Mouse (Mus musculus) limb, embryonic 14.5 days (tissue): ENCODE results near the gene Aip. TPM values are rescaled to one million over a fixed set of nuclear protein-coding genes. Genes with fewer than 3 reads are reported as not detected.

Experiments used
- ATAC-seq: fragments of 200-750 bp; cut with Nextera tagmentation; 2 replicates; pipeline ENCODE4 v1.8.0; 2017; ENCODE audit warnings: low read depth, moderate number of reproducible peaks, moderate TSS enrichment; ENCODE audit not compliant: low FRiP score
- DNase-seq: peaks from one replicate; pipeline ENCODE4 v3.0.0-alpha.2; 2015; ENCODE audit warnings: low spot score
- H3K27ac ChIP-seq: fragments of 300-500 bp; sonication (generic); replicated peaks from 2 replicates; pipeline ENCODE4 v1.5.1; 2014; ENCODE audit warnings: low read depth, mild to moderate bottlenecking, low read length, moderate library complexity, mixed read lengths
- H3K27me3 ChIP-seq: fragments of 300-500 bp; sonication (generic); 2 replicates; pipeline ENCODE4 v1.6.1; 2014; ENCODE audit warnings: low read length, mixed read lengths; ENCODE audit not compliant: control insufficient read depth, insufficient read depth
- H3K36me3 ChIP-seq: fragments of 300-500 bp; sonication (generic); 2 replicates; pipeline ENCODE4 v1.6.1; 2014; ENCODE audit warnings: mild to moderate bottlenecking, low read length, moderate library complexity, mixed read lengths; ENCODE audit not compliant: control insufficient read depth, insufficient read depth
- H3K4me1 ChIP-seq: fragments of 300-500 bp; sonication (generic); 2 replicates; pipeline ENCODE4 v1.6.1; 2014; ENCODE audit warnings: antibody characterized with exemption, low read length, mixed read lengths; ENCODE audit not compliant: control insufficient read depth, insufficient read depth
- H3K4me2 ChIP-seq: fragments of 300-500 bp; sonication (generic); replicated peaks from 2 replicates; pipeline ENCODE4 v1.6.1; 2014; ENCODE audit warnings: low read depth, mild to moderate bottlenecking, low read length, moderate library complexity; ENCODE audit not compliant: severe bottlenecking
- H3K4me3 ChIP-seq: fragments of 300-500 bp; sonication (generic); replicated peaks from 2 replicates; pipeline ENCODE4 v1.5.1; 2014; ENCODE audit warnings: low read length
- H3K9ac ChIP-seq: fragments of 300-500 bp; sonication (generic); 2 replicates; pipeline ENCODE4 v1.6.1; 2014; ENCODE audit warnings: mild to moderate bottlenecking, low read depth, low read length, moderate library complexity; ENCODE audit not compliant: severe bottlenecking
- H3K9me3 ChIP-seq: fragments of 300-500 bp; sonication (generic); 2 replicates; pipeline ENCODE4 v1.6.1; 2016; ENCODE audit warnings: low read length; ENCODE audit not compliant: control insufficient read depth
- POLR2A ChIP-seq: fragments of 200-500 bp; IDR thresholded peaks from 2 replicates; pipeline ENCODE4 v1.8.0; 2012; ENCODE audit warnings: inconsistent platforms, mild to moderate bottlenecking, moderate library complexity, borderline replicate concordance; ENCODE audit not compliant: insufficient read depth, insufficient read length; ENCODE audit errors: extremely low read depth
- WGBS: fragments of 180-500 bp; shearing (Covaris S2); extraction: QIAGEN DNeasy Blood & Tissue Kit; methylation state at CpG from one replicate; pipeline ENCODE4 v1.1.7; 2014; 5-methylcytosine and 5-hydroxymethylcytosine counted together
- polyA plus RNA-seq, 2 experiments: library from polyadenylated mRNA; depleted of rRNA in 1 of 2; stranded (reverse) in 1 of 2; unstranded in 1 of 2; fragments of >200 nt; fragmentation: Nextera tagmentation in 1 of 2; extraction: Ambion mirVana in 1 of 2; gene quantifications; 2 replicates each; pipeline versions ENCODE4 v1.2.1 to v1.2.3; 2012 to 2014

Gene Aip
- polyA plus RNA-seq, 2 experiments = 86.4 to 119 TPM

DNA sequence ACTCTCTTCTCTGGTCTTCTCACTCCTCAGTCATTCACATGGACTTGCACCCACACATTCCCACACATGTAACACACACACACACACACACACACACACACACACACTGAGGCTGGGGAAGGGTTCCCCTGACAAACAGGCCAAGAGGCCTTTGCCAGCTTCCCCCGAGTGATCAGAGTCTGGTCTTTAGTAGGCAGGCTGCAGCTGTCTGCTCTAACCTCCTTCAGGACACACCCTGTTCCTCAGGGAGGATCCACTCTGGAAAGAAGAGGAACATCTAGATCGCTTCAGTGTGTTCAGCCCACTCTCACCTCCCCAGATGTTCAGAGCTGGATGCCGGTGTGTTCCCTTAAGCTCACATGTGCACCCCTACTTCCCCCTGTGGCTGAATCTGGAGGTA is 31.3 kb downstream of the Aip start:
- ATAC-seq = no peak
- no peak overlapping the region for H3K9ac ChIP-seq
- no peak for DNase-seq
- no peak overlapping the region for H3K27ac ChIP-seq
- no peak overlapping the region for H3K4me3 ChIP-seq
- peaks cover 15% of the 10 kb centered on the region for H3K4me1 ChIP-seq
- WGBS = 60% methylated on average over 3 of the region's 3 CpGs
- no peak for TF ChIP-seq POLR2A
- H3K36me3 ChIP-seq = no peaks in the 10 kb centered on the region
- H3K4me2 ChIP-seq = no peak overlapping the region
- H3K9me3 ChIP-seq = no peaks in the 10 kb centered on the region
- 0 out of 2 replicates have a peak, but pooled peaks cover 3% of the 10 kb centered on the region for H3K27me3 ChIP-seq

- H3K4me1 ChIP-seq = peaks cover 11% of the 10 kb centered on the region
- no peak for TF ChIP-seq POLR2A
- H3K9ac ChIP-seq = no peak overlapping the region
- H3K4me2 ChIP-seq = no peak overlapping the region
- DNase-seq (no peak), ATAC-seq (no peak)
- H3K27me3 ChIP-seq = no peaks in the 10 kb centered on the region
- no peak overlapping the region for H3K27ac ChIP-seq
- WGBS = 36% methylated on average over 7 of the region's 7 CpGs
- no peaks in the 10 kb centered on the region for H3K9me3 ChIP-seq
- H3K4me3 ChIP-seq = no peak overlapping the region
- H3K36me3 ChIP-seq = no peaks in the 10 kb centered on the region
These were observed 31.9 kb downstream of the Aip start for GRCm38 (mm10) chr19:4093772-4094171.

- peaks cover 9% of the 10 kb centered on the region for H3K4me1 ChIP-seq
- no peaks in the 10 kb centered on the region for H3K27me3 ChIP-seq
- H3K4me3 ChIP-seq = no peak overlapping the region
- whole genome bisulfite sequencing = 60% methylated on average over 3 of the region's 3 CpGs
- no peak overlapping the region for H3K4me2 ChIP-seq
- no peak overlapping the region for H3K9ac ChIP-seq
- H3K27ac ChIP-seq = no peak overlapping the region
- no peaks in the 10 kb centered on the region for H3K36me3 ChIP-seq
- ATAC-seq (no peak), DNase-seq (no peak)
- no peak for TF ChIP-seq POLR2A
- H3K9me3 ChIP-seq = no peaks in the 10 kb centered on the region
These were observed 32.9 kb downstream of the Aip start for GRCm38 (mm10) chr19:4092750-4093149.

- no peaks in the 10 kb centered on the region for H3K36me3 ChIP-seq
- no peak overlapping the region for H3K4me2 ChIP-seq
- DNase-seq = no peak
- H3K4me1 ChIP-seq = peaks cover 4% of the 10 kb centered on the region
- no peak overlapping the region for H3K4me3 ChIP-seq
- no peak for TF ChIP-seq POLR2A
- H3K9me3 ChIP-seq = no peaks in the 10 kb centered on the region
- H3K9ac ChIP-seq = no peak overlapping the region
- WGBS = 71% methylated on average over 2 of the region's 2 CpGs
- H3K27me3 ChIP-seq = no peaks in the 10 kb centered on the region
- H3K27ac ChIP-seq = no peak overlapping the region
- no peak for ATAC-seq
These were observed 34.3 kb downstream of the Aip start for GRCm38 (mm10) chr19:4091383-4091782.

DNA sequence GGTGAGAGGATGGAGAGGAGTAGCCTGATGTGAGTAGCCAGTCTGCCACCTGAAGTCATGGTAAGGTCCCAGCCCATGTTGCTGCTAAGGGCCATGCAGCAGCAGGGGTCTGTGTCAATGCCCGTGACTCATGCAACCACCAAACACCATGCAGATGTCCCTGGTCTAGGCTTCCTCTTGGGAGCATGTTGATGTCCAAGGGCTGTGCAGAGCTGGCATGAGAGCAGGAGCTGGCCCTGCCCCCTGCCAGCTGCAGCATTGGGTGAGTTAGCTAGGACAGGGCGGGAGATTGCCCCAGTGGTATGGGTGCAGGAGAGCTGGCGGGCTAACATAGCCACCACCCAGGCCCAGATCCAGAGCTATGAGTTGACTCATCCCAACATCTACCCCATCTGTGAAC is 35.2 kb downstream of the Aip start:
- no peak for TF ChIP-seq POLR2A
- no peaks in the 10 kb centered on the region for H3K36me3 ChIP-seq
- ATAC-seq (no peak), DNase-seq (no peak)
- no peaks in the 10 kb centered on the region for H3K4me1 ChIP-seq
- no peaks in the 10 kb centered on the region for H3K27me3 ChIP-seq
- 88% methylated on average over 3 of the region's 3 CpGs for WGBS
- no peak overlapping the region for H3K9ac ChIP-seq
- H3K4me3 ChIP-seq = no peak overlapping the region
- no peaks in the 10 kb centered on the region for H3K9me3 ChIP-seq
- no peak overlapping the region for H3K27ac ChIP-seq
- no peak overlapping the region for H3K4me2 ChIP-seq

GRCm38 (mm10) chr19:4089128-4089527 is 36.5 kb downstream of the Aip start:
- Histone ChIP-seq H3K9ac (no peak overlapping the region), H3K9me3 (no peaks in the 10 kb centered on the region), H3K4me3 (no peak overlapping the region), H3K4me2 (no peak overlapping the region), H3K36me3 (no peaks in the 10 kb centered on the region), H3K27me3 (no peaks in the 10 kb centered on the region), H3K27ac (no peak overlapping the region), H3K4me1 (no peaks in the 10 kb centered on the region)
- DNase-seq = no peak
- no peak for ATAC-seq
- 75% methylated on average over 6 of the region's 6 CpGs for WGBS
- TF ChIP-seq POLR2A = no peak
